Mouse (Mus musculus) G1E (cell line): ENCODE measurements at regions not wholly inside any gene's neighbourhood (a gene's known extent, or its start where the extent isn't known, plus 50 kb on each side); places are given as distances from the start of the nearest gene placed in this dataset.

Source experiments
- CTCF ChIP-seq: IDR thresholded peaks from 2 replicates; pipeline ENCODE4 v1.5.1; 2012; ENCODE audit warnings: low read depth, low read length, inconsistent platforms, mixed read lengths
- GATA1 ChIP-seq: IDR thresholded peaks from 2 replicates; pipeline ENCODE4 v1.6.1; 2012; ENCODE audit warnings: borderline replicate concordance, low read length, inconsistent platforms, mixed read lengths

- TF ChIP-seq CTCF (no peak), GATA1 (no peak)
Measured at GRCm38 (mm10) chr7:72715401-72715800, 409.0 kb upstream of the Mctp2 start.
